Mouse (Mus musculus) hindbrain, embryonic 12.5 days (tissue): ENCODE data around the gene Qtrt1. TPM values are rescaled to one million over a fixed set of nuclear protein-coding genes. Genes with fewer than 3 reads are reported as not detected.
"Not testable (repeated sequence)": the region's sequence is repeated elsewhere in the genome, so short reads cannot be mapped to it uniquely, and the experiment has no call there.

Experiments
- ATAC-seq: fragments of 200-750 bp; cut with Nextera tagmentation; 2 replicates; pipeline ENCODE4 v1.8.0; 2017; ENCODE audit warnings: moderate TSS enrichment; ENCODE audit not compliant: low FRiP score
- H3K27ac ChIP-seq: fragments of 300-500 bp; sonication (generic); 2 replicates; pipeline ENCODE4 v1.5.1; 2016; ENCODE audit warnings: mild to moderate bottlenecking
- H3K27me3 ChIP-seq: fragments of 300-500 bp; sonication (generic); 2 replicates; pipeline ENCODE4 v1.6.1; 2016; ENCODE audit warnings: mild to moderate bottlenecking
- H3K36me3 ChIP-seq: fragments of 300-500 bp; sonication (generic); 2 replicates; pipeline ENCODE4 v1.6.1; 2016; ENCODE audit warnings: mild to moderate bottlenecking
- H3K4me1 ChIP-seq: fragments of 300-500 bp; sonication (generic); 2 replicates; pipeline ENCODE4 v1.6.1; 2016
- H3K4me2 ChIP-seq: fragments of 300-500 bp; sonication (generic); replicated peaks from 2 replicates; pipeline ENCODE4 v1.6.1; 2016; ENCODE audit warnings: mild to moderate bottlenecking
- H3K4me3 ChIP-seq: fragments of 300-500 bp; sonication (generic); 2 replicates; pipeline ENCODE4 v1.5.1; 2016; ENCODE audit warnings: mild to moderate bottlenecking
- H3K9ac ChIP-seq: fragments of 300-500 bp; sonication (generic); 2 replicates; pipeline ENCODE4 v1.6.1; 2016; ENCODE audit warnings: mild to moderate bottlenecking, moderate library complexity
- H3K9me3 ChIP-seq: fragments of 300-500 bp; sonication (generic); replicated peaks from 2 replicates; pipeline ENCODE4 v1.6.1; 2016; ENCODE audit warnings: mild to moderate bottlenecking
- WGBS: fragments of 180-500 bp; shearing (Covaris S2); methylation state at CpG from one replicate; pipeline ENCODE4 v1.1.7; 2016; 5-methylcytosine and 5-hydroxymethylcytosine counted together
- polyA plus RNA-seq: library from polyadenylated mRNA; unstranded; fragments of >200 nt; fragmentation: Nextera tagmentation; extraction: Ambion mirVana; gene quantifications from 2 replicates; pipeline ENCODE4 v1.2.1, GENCODE M21; 2016

Qtrt1 gene
- polyA plus RNA-seq, 1 experiment from 2014 or later: 47.8 TPM

- Histone ChIP-seq H3K27me3 (no peaks in the 10 kb centered on the region), H3K4me1 (no peaks in the 10 kb centered on the region; the same call in 1 of the 2 replicates), H3K4me2 (no peak overlapping the region), H3K9ac (no peak overlapping the region), H3K36me3 (peaks cover 16% of the 10 kb centered on the region), H3K27ac (no peak overlapping the region), H3K9me3 (no peaks in the 10 kb centered on the region), H3K4me3 (no peak overlapping the region)
- 67% methylated on average over 4 of the region's 4 CpGs for WGBS
- no peak for ATAC-seq
Measured at GRCm38 (mm10) chr9:21455103-21455770, 43.6 kb downstream of the Qtrt1 start.

- no peaks in the 10 kb centered on the region for H3K27me3 ChIP-seq
- ATAC-seq: no peak
- H3K9ac ChIP-seq: no peak overlapping the region
- H3K27ac ChIP-seq: no peak overlapping the region
- no peaks in the 10 kb centered on the region for H3K9me3 ChIP-seq
- 90% methylated on average over 7 of the region's 7 CpGs for WGBS
- no peak overlapping the region for H3K4me3 ChIP-seq
- peaks cover 16% of the 10 kb centered on the region for H3K36me3 ChIP-seq
- H3K4me1 ChIP-seq: no peaks in the 10 kb centered on the region; the same call in 1 of the 2 replicates
- H3K4me2 ChIP-seq: no peak overlapping the region
Measured at GRCm38 (mm10) chr9:21456246-21456929, 44.8 kb downstream of the Qtrt1 start.

GRCm38 (mm10) chr9:21456930-21457634 is 45.4 kb downstream of the Qtrt1 start:
- ATAC-seq: no peak
- no peak overlapping the region for H3K9ac ChIP-seq
- peaks cover 2% of the 10 kb centered on the region; the same call in 1 of the 2 replicates for H3K4me1 ChIP-seq
- H3K27ac ChIP-seq: no peak overlapping the region
- WGBS: 82% methylated on average over 10 of the region's 10 CpGs
- no peak overlapping the region for H3K4me3 ChIP-seq
- H3K27me3 ChIP-seq: no peaks in the 10 kb centered on the region
- no peaks in the 10 kb centered on the region for H3K9me3 ChIP-seq
- peaks cover 21% of the 10 kb centered on the region for H3K36me3 ChIP-seq
- H3K4me2 ChIP-seq: no peak overlapping the region

GRCm38 (mm10) chr9:21458821-21459220 is 47.2 kb downstream of the Qtrt1 start:
- WGBS: 92% methylated on average over 3 of the region's 3 CpGs
- Histone ChIP-seq H3K4me1 (peaks cover 2% of the 10 kb centered on the region; the same call in 1 of the 2 replicates), H3K9me3 (no peaks in the 10 kb centered on the region), H3K36me3 (peaks cover 21% of the 10 kb centered on the region), H3K27ac (no peak overlapping the region), H3K4me2 (no peak overlapping the region), H3K4me3 (no peak overlapping the region), H3K9ac (no peak overlapping the region), H3K27me3 (no peaks in the 10 kb centered on the region)
- no peak for ATAC-seq

- 97% methylated on average over 3 of the region's 3 CpGs for WGBS
- H3K27ac ChIP-seq: no peak overlapping the region
- no peaks in the 10 kb centered on the region for H3K9me3 ChIP-seq
- H3K4me2 ChIP-seq: no peak overlapping the region
- no peak overlapping the region for H3K4me3 ChIP-seq
- no peaks in the 10 kb centered on the region for H3K27me3 ChIP-seq
- no peak overlapping the region for H3K9ac ChIP-seq
- ATAC-seq: no peak
- H3K36me3 ChIP-seq: peaks cover 21% of the 10 kb centered on the region
- H3K4me1 ChIP-seq: peaks cover 2% of the 10 kb centered on the region; the same call in 1 of the 2 replicates
Measured at GRCm38 (mm10) chr9:21460400-21460940, 48.8 kb downstream of the Qtrt1 start.

GRCm38 (mm10) chr9:21463138-21463590 is 51.5 kb downstream of the Qtrt1 start:
- no peak overlapping the region for H3K9ac ChIP-seq
- peaks cover 43% of the 10 kb centered on the region for H3K36me3 ChIP-seq
- no peak overlapping the region for H3K4me3 ChIP-seq
- H3K4me2 ChIP-seq: no peak overlapping the region
- ATAC-seq: no peak
- no peaks in the 10 kb centered on the region for H3K27me3 ChIP-seq
- no peak overlapping the region for H3K27ac ChIP-seq
- 84% methylated on average over 5 of the region's 5 CpGs for WGBS
- peaks cover 2% of the 10 kb centered on the region; the same call in 1 of the 2 replicates for H3K4me1 ChIP-seq
- H3K9me3 ChIP-seq: no peaks in the 10 kb centered on the region

GRCm38 (mm10) chr9:21463766-21464564 is 52.3 kb downstream of the Qtrt1 start:
- Histone ChIP-seq H3K4me1 (peaks cover 2% of the 10 kb centered on the region; the same call in 1 of the 2 replicates), H3K27me3 (no peaks in the 10 kb centered on the region), H3K4me2 (no peak overlapping the region), H3K4me3 (no peak overlapping the region), H3K36me3 (peaks cover 46% of the 10 kb centered on the region), H3K9me3 (no peaks in the 10 kb centered on the region), H3K9ac (no peak overlapping the region), H3K27ac (no peak overlapping the region)
- no peak for ATAC-seq
- 89% methylated on average over 3 of the region's 3 CpGs for WGBS

- H3K27me3 ChIP-seq, H3K4me2 ChIP-seq, ATAC-seq, H3K9me3 ChIP-seq, H3K27ac ChIP-seq, H3K9ac ChIP-seq, H3K4me1 ChIP-seq, H3K4me3 ChIP-seq: not testable (repeated sequence)
- H3K36me3 ChIP-seq: peaks cover 47% of the 10 kb centered on the region
- 94% methylated on average over 7 of the region's 7 CpGs for WGBS
Measured at GRCm38 (mm10) chr9:21464565-21464928, 52.9 kb downstream of the Qtrt1 start.

- H3K27ac ChIP-seq: no peak overlapping the region
- H3K36me3 ChIP-seq: peaks cover 71% of the 10 kb centered on the region
- no peak overlapping the region for H3K4me3 ChIP-seq
- no peak overlapping the region for H3K4me2 ChIP-seq
- H3K27me3 ChIP-seq: no peaks in the 10 kb centered on the region
- 88% methylated on average over 20 of the region's 20 CpGs for WGBS
- no peak overlapping the region for H3K9ac ChIP-seq
- H3K9me3 ChIP-seq: no peaks in the 10 kb centered on the region
- ATAC-seq: no peak
- H3K4me1 ChIP-seq: no peaks in the 10 kb centered on the region
Measured at GRCm38 (mm10) chr9:21469032-21470024, 57.7 kb downstream of the Qtrt1 start.
